Mouse (Mus musculus) adrenal gland, adult 18-20 months (tissue): ENCODE measurements around the gene Cx3cr1. TPM values are rescaled to one million over a fixed set of nuclear protein-coding genes. Genes with fewer than 3 reads are reported as not detected.

Experiments used
- DNase-seq, 2 experiments: peaks; one replicate each; pipeline ENCODE4 v3.0.0; 2021 to 2022; ENCODE audit warnings: low spot score in 2 of 2
- total RNA-seq, 2 experiments: library from RNA; stranded (reverse); gene quantifications; 1 replicate in 1 of 2; 2 replicates in 1 of 2; pipeline ENCODE4 v1.2.3; 2021

Cx3cr1 gene
- total RNA-seq, 2 experiments from 2014 or later = 2.8 to 3.4 TPM

- no peak for DNase-seq
These were observed 68.9 kb downstream of the Cx3cr1 start for GRCm38 (mm10) chr9:120000761-120001160.

DNA sequence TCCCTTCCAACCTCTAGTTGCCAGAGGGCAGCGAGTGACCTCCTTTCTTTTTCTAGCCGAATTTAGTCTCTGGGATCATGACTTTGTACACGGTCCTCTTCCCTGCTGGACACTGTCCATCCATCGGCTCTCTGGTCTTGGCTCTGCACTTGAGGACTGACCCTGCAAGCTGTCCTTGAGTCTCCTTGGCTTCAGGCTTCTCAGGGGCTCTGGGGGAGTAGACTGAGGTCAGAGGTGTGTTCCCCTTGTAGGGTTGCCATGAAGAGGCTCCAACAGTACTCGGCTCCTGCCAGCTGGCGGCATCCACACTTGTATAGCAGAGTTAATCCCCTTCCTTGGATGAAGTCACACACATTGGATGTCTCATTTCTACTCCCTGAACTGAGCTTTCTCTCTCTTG is 70.0 kb downstream of the Cx3cr1 start:
- DNase-seq = no peak

GRCm38 (mm10) chr9:119998776-119999175 is 70.9 kb downstream of the Cx3cr1 start:
- DNase-seq = no peak

DNA sequence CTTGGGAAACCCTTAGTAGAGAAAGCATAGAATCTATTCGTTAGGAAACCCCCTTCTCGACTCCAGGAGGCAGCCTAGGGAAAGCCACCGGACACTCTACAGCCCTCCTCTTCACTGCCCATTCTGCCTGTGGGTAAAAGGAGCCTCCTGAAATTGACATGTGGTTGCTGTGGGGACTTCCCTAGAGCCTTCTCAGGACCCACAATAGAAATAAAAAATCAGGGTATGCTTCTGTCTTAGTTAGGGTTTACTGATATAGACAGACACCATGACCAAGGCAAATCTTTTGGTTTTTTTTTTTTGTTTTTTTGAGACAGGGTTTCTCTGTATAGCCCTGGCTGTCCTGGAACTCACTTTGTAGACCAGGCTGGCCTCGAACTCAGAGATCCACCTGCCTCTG is 73.6 kb downstream of the Cx3cr1 start:
- DNase-seq = no peak

DNA sequence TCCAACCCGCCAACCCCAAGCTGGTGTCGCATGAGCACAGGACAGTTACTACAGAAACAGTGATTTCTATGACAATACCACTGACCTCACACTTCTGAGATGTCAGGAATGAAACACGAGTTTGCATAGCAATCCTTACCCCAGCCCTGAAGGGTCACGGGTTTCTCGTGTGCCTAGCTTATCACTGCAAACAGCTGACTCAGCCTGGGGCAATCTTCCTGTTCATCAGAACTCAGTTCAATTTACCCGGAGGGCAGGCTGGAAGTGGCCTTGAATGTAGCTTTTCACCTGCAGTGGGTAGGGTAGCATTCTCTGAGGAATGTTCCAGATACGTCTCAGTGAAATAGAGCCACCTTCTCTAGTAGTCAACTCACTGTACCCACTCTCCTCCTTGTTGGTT is 75.5 kb downstream of the Cx3cr1 start:
- DNase-seq = no peak

DNA sequence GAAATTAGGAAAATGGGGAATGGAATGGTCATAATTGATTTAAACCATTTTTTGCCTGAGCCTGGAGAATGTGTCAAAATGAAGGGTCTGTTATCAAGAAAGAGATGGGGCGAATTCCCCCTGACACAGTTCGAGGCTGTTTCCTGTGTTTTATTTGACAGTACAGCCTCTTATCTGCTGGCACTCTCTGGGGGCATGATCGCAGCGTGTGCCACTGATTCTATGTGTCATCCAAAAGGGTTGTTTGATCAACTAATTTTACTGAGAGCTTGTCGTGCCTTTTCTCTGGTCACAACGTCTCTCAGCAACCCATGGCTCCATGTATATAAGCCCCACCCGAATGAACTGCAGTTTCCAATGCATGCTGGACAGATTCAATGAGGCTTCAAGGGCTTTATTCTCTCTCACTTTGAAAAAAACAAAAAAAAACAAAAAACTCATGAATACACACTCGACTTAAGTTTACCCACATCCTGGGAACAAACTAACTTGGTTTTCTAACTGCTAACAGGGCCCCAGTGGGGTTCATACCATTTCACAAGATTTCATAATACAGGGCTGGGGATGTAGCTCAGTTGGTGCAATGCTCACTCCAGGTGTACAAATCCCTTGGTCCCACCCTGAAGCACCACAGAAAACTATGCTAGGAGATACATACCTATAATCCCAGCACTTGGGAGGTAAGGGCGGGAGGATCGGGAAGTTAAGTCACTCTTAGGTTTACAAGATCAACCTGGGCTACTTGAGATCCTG is 76.4 kb downstream of the Cx3cr1 start:
- DNase-seq = no peak

- no peak for DNase-seq
These were observed 78.4 kb downstream of the Cx3cr1 start for GRCm38 (mm10) chr9:119991310-119991709.

- DNase-seq = no peak
These were observed 81.4 kb downstream of the Cx3cr1 start for GRCm38 (mm10) chr9:119988304-119988703.

GRCm38 (mm10) chr9:119985881-119986574 is 83.7 kb downstream of the Cx3cr1 start:
- DNase-seq = no peak

- no peak for DNase-seq
These were observed 85.1 kb downstream of the Cx3cr1 start, which contains the start of gene Csrnp1 for GRCm38 (mm10) chr9:119984536-119985011. Gene Csrnp1, minus strand, starts transcription at chr9:119984658.

GRCm38 (mm10) chr9:119983585-119984535 is 85.8 kb downstream of the Cx3cr1 start:
- peak; percentile 95 to 96 for DNase-seq

GRCm38 (mm10) chr9:119982956-119983551 is 86.6 kb downstream of the Cx3cr1 start:
- DNase-seq = peak; percentile 68 to 73

DNA sequence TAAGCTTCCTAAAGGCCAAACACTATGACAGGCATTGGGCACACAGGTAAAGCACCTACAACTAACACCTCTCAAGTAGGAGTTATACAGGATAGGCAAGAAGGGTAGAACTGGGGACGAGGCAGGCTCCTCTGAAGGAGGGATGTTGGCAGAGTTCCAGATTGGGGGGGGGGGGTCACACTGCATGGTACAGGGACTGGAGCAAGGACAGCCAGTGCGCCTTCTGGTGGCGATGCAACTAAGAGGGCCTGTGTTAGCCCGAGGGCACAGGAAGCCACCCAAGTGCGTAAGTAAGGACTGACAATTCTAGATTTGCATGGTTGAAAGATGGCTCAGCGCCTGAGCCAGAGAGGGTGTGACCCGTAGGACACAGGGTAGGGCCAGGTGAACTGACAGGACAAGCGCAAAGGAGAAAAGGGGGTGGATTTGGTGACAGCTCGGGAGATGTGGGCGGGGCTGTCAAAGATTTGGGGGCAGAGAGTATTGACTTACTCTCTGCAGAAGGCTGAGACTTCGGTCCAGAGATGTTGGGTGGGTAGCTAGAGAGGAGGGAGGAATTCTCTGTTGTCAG is 87.4 kb downstream of the Cx3cr1 start:
- DNase-seq = peak; percentile 39 to 47

- peak; percentile 62 to 67 for DNase-seq
These were observed 88.2 kb downstream of the Cx3cr1 start for GRCm38 (mm10) chr9:119981183-119982179.

DNA sequence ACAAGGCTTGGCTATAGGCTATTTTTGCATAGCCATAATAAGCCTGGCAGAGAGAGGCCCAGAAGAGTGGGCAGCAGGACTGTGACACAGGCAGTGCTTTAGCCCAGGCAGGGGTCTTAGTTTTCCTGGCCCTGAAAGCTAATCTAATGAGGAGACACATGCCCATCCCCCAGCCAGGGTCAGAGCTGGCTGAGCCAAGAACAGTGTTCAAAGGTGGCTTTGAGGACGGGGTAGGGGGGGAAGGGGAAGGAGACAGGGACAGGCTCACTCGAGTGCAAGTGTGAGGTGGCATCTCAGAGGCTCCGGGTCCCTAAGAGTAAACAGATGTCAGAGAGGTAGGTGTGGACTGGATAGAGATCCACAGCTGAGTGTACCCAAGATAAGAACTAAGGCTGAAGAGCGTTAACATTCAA is 88.9 kb downstream of the Cx3cr1 start:
- peak in 1 of 2 experiments; percentile 25 for DNase-seq

GRCm38 (mm10) chr9:119979749-119980148 is 89.9 kb downstream of the Cx3cr1 start:
- no peak for DNase-seq

GRCm38 (mm10) chr9:119978811-119979441 is 90.8 kb downstream of the Cx3cr1 start:
- DNase-seq = no peak

DNA sequence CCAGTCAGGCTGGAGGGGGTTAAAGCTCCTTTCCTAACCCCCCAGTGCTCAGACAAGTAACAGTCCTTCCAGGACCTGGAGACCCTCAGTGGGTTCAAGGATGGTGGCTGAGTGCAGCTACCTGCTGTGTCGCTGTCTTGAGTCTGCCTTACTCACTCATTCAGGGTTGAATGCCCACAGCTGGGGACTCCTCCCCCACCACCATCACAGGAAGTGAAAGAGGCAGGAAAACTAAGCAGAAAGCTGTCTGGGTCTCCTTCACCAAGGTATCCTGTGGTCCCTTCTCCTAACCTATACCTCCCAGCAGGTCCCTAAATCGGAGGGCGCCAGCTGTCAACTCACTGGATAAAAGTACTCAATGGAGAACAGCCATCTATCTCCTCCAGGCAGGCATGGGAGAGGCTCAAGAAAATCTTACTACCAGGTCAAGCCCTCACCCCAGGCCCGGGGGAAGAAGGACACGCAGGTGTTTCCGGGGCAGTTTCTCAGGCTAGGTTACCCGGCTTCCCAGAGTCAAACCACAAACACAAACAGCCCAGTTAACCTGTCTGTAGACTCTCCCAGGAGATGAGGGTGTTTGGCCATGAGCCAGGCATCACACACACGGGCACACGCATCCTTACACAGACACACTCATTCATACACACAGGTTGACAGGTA is 91.4 kb downstream of the Cx3cr1 start:
- no peak for DNase-seq
